Mouse (Mus musculus): ENCODE measurements around the gene Ndufs7. TPM values are rescaled to one million over a fixed set of nuclear protein-coding genes. Genes with fewer than 3 reads are reported as not detected.
"Not testable (repeated sequence)": the region's sequence is repeated elsewhere in the genome, so short reads cannot be mapped to it uniquely, and the experiment has no call there.

Ndufs7 gene
- polyA plus RNA-seq, 1 experiment from 2014 or later = 272 TPM

DNA sequence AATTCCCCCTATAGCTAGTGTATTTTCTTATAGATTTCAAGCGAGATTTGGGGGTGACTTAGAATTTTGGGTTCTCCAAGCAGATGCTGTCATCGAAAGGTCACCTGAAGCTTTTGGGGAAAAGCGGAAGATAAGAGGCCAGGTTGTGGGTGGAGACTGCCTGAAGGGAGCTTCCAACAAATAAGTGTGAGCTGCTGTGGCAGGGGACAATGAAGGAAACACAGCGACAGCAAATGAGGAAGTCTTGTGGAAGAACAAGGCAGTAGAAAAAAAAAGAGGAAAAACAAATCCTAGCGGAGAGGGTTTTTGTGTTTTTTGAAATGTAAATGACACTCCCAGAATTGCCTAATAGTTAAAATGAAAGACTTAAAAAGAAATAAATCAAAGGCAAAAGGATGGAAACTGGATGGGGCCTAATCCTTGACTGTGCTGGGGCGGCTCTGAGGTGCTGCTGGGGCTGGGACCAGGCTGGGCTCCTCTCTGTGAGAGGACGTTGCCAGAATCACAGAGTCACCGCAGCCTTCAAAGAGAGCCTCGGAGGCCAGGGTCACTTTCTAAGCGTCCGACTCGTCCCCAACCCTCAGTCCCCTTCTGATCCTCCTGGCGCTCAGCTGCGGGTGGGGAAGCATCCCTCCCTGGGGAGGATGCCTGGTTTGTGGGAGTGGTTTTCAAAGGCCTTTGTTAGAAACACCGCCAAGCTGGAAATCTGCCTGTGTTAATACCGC, 33.7 kb upstream of the Ndufs7 start:
- Histone ChIP-seq H3K9ac (replicated peaks; ENCODE audit: low read depth, low read length) (0 out of 2 replicates have a peak overlapping the region, but pooled peaks have one; percentile 35), H3K4me2 (ENCODE audit: low read length) (no peak overlapping the region), H3K27me3 (replicated peaks; ENCODE audit: control insufficient read depth, insufficient read depth, low read length) (no peaks in the 10 kb centered on the region), H3K9me3 (ENCODE audit: control insufficient read depth, low read length) (no peaks in the 10 kb centered on the region), H3K4me3 (replicated peaks; ENCODE audit: low read length) (no peak overlapping the region), H3K4me1 (replicated peaks; ENCODE audit: control insufficient read depth, insufficient read depth, low read length) (peaks cover 9% of the 10 kb centered on the region), H3K27ac (ENCODE audit: low read length) (no peak overlapping the region), H3K36me3 (ENCODE audit: control insufficient read depth, insufficient read depth) (no peaks in the 10 kb centered on the region)
- ATAC-seq = no peak
- 13% methylated on average over 16 of the region's 16 CpGs for whole genome bisulfite sequencing

DNA sequence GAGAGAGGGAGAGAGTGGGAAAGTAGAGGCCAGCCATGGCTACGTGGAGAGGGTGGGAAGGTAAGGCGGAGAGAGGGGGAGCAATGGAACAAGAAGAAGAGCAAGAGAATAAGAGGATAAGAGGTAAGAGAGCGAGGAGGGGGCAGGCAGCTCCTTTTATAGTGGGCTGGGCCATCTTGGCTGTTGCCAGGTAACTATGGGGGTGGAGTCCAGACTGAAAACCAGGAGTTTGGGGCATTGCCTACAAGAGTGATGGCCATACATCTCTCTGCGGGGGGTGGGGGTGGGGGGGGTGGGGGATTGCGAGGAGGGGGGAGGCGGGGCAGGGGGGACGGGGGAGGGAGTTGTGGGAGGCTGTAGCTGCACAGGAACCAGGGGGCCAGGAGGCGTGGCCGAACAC, 28.2 kb upstream of the Ndufs7 start:
- H3K9ac ChIP-seq (replicated peaks; ENCODE audit: low read depth, low read length) = no peak overlapping the region
- no peaks in the 10 kb centered on the region for H3K36me3 ChIP-seq (ENCODE audit: control insufficient read depth, insufficient read depth)
- H3K27ac ChIP-seq (ENCODE audit: low read length) = no peak overlapping the region
- WGBS = 39% methylated on average over 8 of the region's 9 CpGs
- peaks cover under 1% of the 10 kb centered on the region for H3K4me1 ChIP-seq (replicated peaks; ENCODE audit: control insufficient read depth, insufficient read depth, low read length)
- no peaks in the 10 kb centered on the region for H3K9me3 ChIP-seq (ENCODE audit: control insufficient read depth, low read length)
- no peaks in the 10 kb centered on the region for H3K27me3 ChIP-seq (replicated peaks; ENCODE audit: control insufficient read depth, insufficient read depth, low read length)
- H3K4me2 ChIP-seq (ENCODE audit: low read length) = no peak overlapping the region
- H3K4me3 ChIP-seq (replicated peaks; ENCODE audit: low read length) = no peak overlapping the region
- no peak for ATAC-seq

DNA sequence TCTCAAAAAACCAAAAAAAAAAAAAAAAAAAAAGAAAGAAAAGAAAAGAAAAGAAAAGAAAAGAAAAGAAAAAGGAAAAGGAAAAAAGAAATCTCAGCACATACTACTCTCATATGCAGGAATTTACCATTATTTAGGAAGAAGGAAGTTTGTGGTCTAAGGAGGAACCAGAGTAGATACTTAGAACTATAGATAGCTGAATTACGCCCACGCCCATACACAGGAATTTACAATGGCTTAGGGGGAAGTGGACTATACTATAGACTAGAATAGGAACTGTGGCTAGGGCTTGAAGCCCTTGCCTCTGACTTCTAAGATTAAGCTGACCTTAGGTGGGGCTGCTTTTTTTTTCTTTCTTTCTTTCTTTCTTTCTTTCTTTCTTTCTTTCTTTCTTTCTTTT, 25.8 kb upstream of the Ndufs7 start:
- not testable (repeated sequence) for ATAC-seq; H3K27me3 ChIP-seq (replicated peaks; ENCODE audit: control insufficient read depth, insufficient read depth, low read length); H3K4me3 ChIP-seq (replicated peaks; ENCODE audit: low read length); H3K27ac ChIP-seq (ENCODE audit: low read length); H3K9me3 ChIP-seq (ENCODE audit: control insufficient read depth, low read length); H3K36me3 ChIP-seq (ENCODE audit: control insufficient read depth, insufficient read depth); H3K4me2 ChIP-seq (ENCODE audit: low read length); H3K9ac ChIP-seq (replicated peaks; ENCODE audit: low read depth, low read length)
- WGBS = 92% methylated on average over 2 of the region's 2 CpGs
- H3K4me1 ChIP-seq (replicated peaks; ENCODE audit: control insufficient read depth, insufficient read depth, low read length) = peaks cover 16% of the 10 kb centered on the region

DNA sequence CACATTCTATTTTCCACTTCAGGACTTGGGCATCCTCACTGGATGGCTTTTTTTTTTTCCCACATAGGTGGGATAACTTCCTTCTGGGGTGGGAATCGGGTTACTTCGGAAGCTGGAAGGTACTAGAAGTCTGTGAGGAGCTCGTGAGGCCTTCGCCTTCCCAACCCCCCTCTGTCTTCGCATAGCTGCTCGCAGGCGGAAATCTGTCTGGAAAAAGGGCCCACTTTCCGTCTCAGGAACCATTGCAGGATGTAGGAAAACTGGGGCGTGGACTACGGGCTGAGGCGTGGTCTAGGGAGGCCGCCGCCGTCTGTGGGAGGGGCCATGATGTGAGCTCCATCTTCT, 22.9 kb upstream of the Ndufs7 start:
- Histone ChIP-seq H3K36me3 (ENCODE audit: control insufficient read depth, insufficient read depth) (peaks cover 5% of the 10 kb centered on the region), H3K4me1 (replicated peaks; ENCODE audit: control insufficient read depth, insufficient read depth, low read length) (peaks cover 33% of the 10 kb centered on the region), H3K27me3 (replicated peaks; ENCODE audit: control insufficient read depth, insufficient read depth, low read length) (no peaks in the 10 kb centered on the region), H3K9me3 (ENCODE audit: control insufficient read depth, low read length) (no peaks in the 10 kb centered on the region), H3K9ac (replicated peaks; ENCODE audit: low read depth, low read length) (peak overlapping the region; percentile 47), H3K4me3 (replicated peaks; ENCODE audit: low read length) (peak overlapping the region; percentile 88), H3K27ac (ENCODE audit: low read length) (peak overlapping the region; percentile 95), H3K4me2 (ENCODE audit: low read length) (peak overlapping the region; percentile 97)
- under 1% methylated on average over 14 of the region's 14 CpGs for WGBS
- ATAC-seq = no peak

DNA sequence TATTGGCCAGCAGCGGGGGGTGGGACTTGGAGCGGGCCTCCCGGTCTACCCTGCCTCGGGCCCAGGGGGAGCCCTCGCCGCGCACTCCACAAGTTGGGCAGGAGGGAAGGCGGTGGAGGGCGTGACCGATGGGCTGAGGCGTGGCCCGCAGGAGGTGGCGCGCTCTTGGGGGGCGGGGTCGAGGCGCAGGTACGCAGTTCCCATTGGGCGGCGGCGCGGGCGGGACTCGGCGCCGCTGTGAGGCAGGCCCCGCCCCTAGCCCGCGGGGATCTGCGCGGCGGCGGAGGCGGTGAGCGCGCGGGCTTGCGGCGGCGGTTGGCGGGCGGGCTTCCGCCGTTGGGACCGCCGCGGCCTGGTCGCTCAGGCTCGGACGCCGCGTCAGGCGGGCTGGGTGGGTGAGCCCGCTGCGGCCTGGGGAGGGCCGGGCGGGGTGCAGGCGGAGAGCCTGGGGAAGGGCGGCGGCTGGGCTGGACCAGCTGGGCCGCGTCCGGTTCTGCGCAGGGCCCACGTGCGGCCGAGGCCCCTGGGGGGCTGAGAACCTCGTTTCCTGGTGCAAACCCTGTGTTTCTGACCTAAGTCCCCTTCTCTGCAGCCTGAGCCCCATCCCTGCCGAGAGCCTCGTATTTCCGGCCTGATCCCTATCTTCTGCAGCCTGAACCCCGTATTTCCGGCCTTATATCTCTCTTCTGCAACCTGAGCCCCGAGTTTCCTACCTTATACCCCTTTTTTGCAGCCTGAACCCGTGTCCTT, 22.3 kb upstream of the Ndufs7 start, which contains the start of gene Mum1:
Gene Mum1 (plus strand): TSS at position 19 of the 750 bp plus-strand sequence.
- peaks cover 33% of the 10 kb centered on the region for H3K4me1 ChIP-seq (replicated peaks; ENCODE audit: control insufficient read depth, insufficient read depth, low read length)
- under 1% methylated on average over 71 of the region's 75 CpGs for WGBS

DNA sequence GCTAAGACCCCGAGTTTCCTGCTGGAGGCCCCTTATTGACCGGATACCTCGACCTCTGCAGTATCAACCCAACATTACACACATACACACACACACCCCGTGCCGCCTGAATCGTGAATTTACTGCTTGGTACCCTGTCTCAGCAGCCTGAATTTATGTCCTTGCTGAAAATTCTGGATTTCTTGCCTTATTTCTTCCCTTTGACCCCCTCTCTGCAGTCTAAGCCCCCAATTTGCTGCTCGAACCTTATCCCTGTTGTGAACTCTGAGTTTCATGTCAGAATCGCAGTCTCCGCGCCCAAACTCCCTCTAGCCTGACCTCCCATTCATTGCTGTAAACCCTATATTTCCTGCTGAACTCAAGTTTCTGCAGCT, 21.8 kb upstream of the Ndufs7 start:
- Histone ChIP-seq H3K9me3 (ENCODE audit: control insufficient read depth, low read length) (no peaks in the 10 kb centered on the region), H3K4me1 (replicated peaks; ENCODE audit: control insufficient read depth, insufficient read depth, low read length) (peaks cover 33% of the 10 kb centered on the region), H3K27ac (ENCODE audit: low read length) (peak overlapping the region; percentile 95), H3K4me3 (replicated peaks; ENCODE audit: low read length) (peak overlapping the region; percentile 88), H3K9ac (replicated peaks; ENCODE audit: low read depth, low read length) (peak overlapping the region; percentile 97), H3K4me2 (ENCODE audit: low read length) (peak overlapping the region; percentile 97), H3K27me3 (replicated peaks; ENCODE audit: control insufficient read depth, insufficient read depth, low read length) (no peaks in the 10 kb centered on the region), H3K36me3 (ENCODE audit: control insufficient read depth, insufficient read depth) (peaks cover 5% of the 10 kb centered on the region)
- no peak for ATAC-seq
- WGBS = 5% methylated on average over 10 of the region's 10 CpGs

More for the DNA sequence above, 22.3 kb upstream of the Ndufs7 start, which contains the start of gene Mum1:
- peak within 1 kb of the TSS; percentile 97 for H3K4me2 ChIP-seq (ENCODE audit: low read length)
- peak; percentile 98 for ATAC-seq
- H3K4me3 ChIP-seq (replicated peaks; ENCODE audit: low read length) = peak within 1 kb of the TSS; percentile 88
- H3K27ac ChIP-seq (ENCODE audit: low read length) = peak within 1 kb of the TSS; percentile 95
- peak within 1 kb of the TSS; percentile 97 for H3K9ac ChIP-seq (replicated peaks; ENCODE audit: low read depth, low read length)
- H3K9me3 ChIP-seq (ENCODE audit: control insufficient read depth, low read length) = no peaks in the 10 kb centered on the region
- H3K27me3 ChIP-seq (replicated peaks; ENCODE audit: control insufficient read depth, insufficient read depth, low read length) = no peaks in the 10 kb centered on the region
- H3K36me3 ChIP-seq (ENCODE audit: control insufficient read depth, insufficient read depth) = peaks cover 5% of the 10 kb centered on the region

DNA sequence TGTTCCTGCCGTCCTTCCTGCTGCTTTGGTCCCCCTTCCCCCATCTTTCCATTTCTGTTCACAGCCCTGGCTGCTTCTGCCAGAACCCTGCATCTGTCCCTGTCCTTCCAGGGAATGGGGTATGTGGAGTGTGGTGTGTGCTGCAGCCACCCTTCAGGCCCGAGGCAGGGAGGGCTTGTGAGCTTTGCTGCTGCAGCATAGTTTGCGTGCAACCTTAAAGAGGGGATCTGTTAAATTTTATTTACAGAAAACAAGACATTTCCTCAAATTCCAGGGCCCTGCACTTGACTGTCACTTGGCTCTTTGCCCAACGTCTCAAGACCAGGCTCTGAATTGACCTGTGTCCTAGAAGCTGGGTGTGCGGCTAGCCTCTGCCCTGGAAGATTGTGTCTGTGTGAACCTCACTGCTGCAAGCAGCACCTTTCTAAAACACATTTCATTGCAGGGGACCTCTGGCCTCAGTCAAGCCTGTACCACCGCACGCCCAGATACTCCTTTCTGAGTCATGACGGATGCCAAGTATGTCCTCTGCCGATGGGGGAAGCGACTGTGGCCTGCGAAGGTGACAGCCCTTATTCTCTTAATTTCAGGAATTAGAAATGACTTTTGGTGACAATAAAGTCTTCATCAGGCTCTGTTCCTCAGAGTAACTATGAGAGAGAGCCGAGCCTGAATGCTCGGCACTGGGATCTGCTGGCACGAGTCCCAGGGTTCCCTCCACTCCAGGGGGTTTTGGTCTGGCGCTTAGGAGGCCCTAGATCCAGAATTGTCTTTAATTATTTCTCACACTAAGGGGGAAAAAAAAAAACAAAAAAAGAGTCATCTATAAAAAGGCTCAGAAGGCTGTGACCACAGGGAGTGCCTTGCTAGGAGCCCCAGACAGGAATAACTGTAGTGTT, 20.8 kb upstream of the Ndufs7 start:
- Histone ChIP-seq H3K4me2 (ENCODE audit: low read length) (peak overlapping the region; percentile 97), H3K36me3 (ENCODE audit: control insufficient read depth, insufficient read depth) (peaks cover 5% of the 10 kb centered on the region), H3K9me3 (ENCODE audit: control insufficient read depth, low read length) (no peaks in the 10 kb centered on the region), H3K4me3 (replicated peaks; ENCODE audit: low read length) (peak overlapping the region; percentile 88), H3K27ac (ENCODE audit: low read length) (peak overlapping the region; percentile 95), H3K4me1 (replicated peaks; ENCODE audit: control insufficient read depth, insufficient read depth, low read length) (peaks cover 40% of the 10 kb centered on the region), H3K27me3 (replicated peaks; ENCODE audit: control insufficient read depth, insufficient read depth, low read length) (no peaks in the 10 kb centered on the region), H3K9ac (replicated peaks; ENCODE audit: low read depth, low read length) (peak overlapping the region; percentile 97)
- WGBS = 25% methylated on average over 15 of the region's 15 CpGs
- ATAC-seq = no peak

DNA sequence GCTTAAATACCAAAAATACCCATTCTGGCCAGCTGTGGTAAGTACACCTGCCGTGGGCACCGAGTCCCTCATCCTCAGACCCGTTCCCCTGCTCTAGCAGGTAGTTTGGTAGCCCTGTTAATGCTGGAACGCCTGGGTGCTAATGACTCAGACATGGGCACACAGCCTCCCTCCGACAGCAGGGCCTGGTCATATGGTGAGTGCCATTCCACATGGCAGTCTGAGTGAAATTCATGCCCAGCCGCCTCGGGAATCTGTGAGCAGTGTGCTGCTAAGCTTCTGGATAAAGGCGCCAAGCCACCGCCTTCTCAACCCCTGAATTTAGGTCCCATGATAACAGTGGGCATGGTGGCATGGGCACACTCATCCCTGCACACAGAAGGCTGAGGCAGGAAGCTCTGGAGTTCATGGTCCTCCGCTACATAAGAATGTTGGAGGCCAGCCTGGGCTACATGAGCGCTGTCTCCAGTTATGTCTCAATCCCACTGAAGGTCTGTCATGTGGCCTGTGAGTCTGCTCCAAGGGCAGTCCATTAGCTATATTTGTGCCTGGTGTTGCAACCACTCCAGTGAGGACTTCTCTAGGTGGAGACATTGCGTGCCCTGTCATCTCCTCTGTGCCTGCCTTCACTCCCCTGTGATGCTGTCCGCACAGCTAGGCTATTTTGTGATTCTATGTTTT, 12.6 kb upstream of the Ndufs7 start:
- no peak overlapping the region for H3K9ac ChIP-seq (replicated peaks; ENCODE audit: low read depth, low read length)
- no peak overlapping the region for H3K4me2 ChIP-seq (ENCODE audit: low read length)
- no peak for ATAC-seq
- no peaks in the 10 kb centered on the region for H3K27me3 ChIP-seq (replicated peaks; ENCODE audit: control insufficient read depth, insufficient read depth, low read length)
- no peak overlapping the region for H3K4me3 ChIP-seq (replicated peaks; ENCODE audit: low read length)
- H3K27ac ChIP-seq (ENCODE audit: low read length) = no peak overlapping the region
- 92% methylated on average over 13 of the region's 13 CpGs for WGBS
- no peaks in the 10 kb centered on the region for H3K9me3 ChIP-seq (ENCODE audit: control insufficient read depth, low read length)
- peaks cover 37% of the 10 kb centered on the region for H3K36me3 ChIP-seq (ENCODE audit: control insufficient read depth, insufficient read depth)
- H3K4me1 ChIP-seq (replicated peaks; ENCODE audit: control insufficient read depth, insufficient read depth, low read length) = peaks cover 12% of the 10 kb centered on the region
